In the genomic region with DNA sequence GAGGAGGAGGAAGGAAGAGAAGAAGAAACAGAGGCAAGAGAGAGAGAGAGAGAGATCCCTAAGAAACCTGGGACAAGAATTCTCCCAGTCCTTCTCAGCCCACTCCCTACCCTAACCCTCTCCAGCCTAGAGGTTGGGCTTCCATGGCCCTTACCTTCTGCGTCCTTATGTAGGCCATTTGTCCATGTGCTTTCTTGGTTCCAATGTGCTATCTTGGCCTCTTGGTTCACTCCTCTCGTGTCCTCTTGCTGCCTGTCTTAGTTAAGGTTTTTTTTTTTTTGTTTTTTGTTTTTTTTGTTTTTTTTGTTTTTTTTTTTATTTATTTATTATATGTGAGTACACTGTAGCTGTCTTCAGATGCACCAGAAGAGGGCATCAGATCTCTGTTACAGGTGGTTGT, we compare ENCODE assay signal across 28 mouse cellular contexts.
"Had no signal": no experiment of that assay in that cellular context is flagged by ENCODE, and none has a peak within 500 bp of the region (broad histone marks: within the 10 kb centered on the region; RNA-seq: fewer than 3 reads in every experiment).

No protein-coding gene starts in this region.

- DNase-seq: left cerebral cortex, postnatal 4 days; liver; liver, embryonic 13.5 days; liver, postnatal 0 days; lung, adult 18-20 months; lung, adult 2 months; lung, embryonic 14.5 days; lung, postnatal 10 days; lung, postnatal 14 days; lung, postnatal 36 days; midbrain, embryonic 14.5 days had no signal

- H3K4me3 ChIP-seq: limb, embryonic 10.5 days; limb, embryonic 12.5 days; limb, embryonic 13.5 days; limb, embryonic 15.5 days; liver, embryonic 12.5 days; liver, embryonic 13.5 days; liver, embryonic 15.5 days; lung, embryonic 15.5 days; megakaryocyte, embryonic 14.5 days; midbrain, embryonic 10.5 days; midbrain, embryonic 12.5 days; midbrain, embryonic 13.5 days; midbrain, embryonic 15.5 days; myocyte; neural tube, embryonic 12.5 days; neural tube, embryonic 13.5 days had no signal

- H3K27me3 ChIP-seq: limb, embryonic 12.5 days; limb, embryonic 13.5 days; limb, embryonic 15.5 days; liver, embryonic 12.5 days; liver, embryonic 13.5 days; liver, embryonic 15.5 days; lung, embryonic 15.5 days; midbrain, embryonic 13.5 days; midbrain, embryonic 15.5 days; neural tube, embryonic 12.5 days had no signal

- H3K27ac ChIP-seq: limb, embryonic 10.5 days; limb, embryonic 12.5 days; limb, embryonic 13.5 days; limb, embryonic 15.5 days; liver, embryonic 12.5 days; liver, embryonic 13.5 days; liver, embryonic 14.5 days; liver, embryonic 15.5 days; lung, embryonic 15.5 days; macrophage; midbrain, embryonic 10.5 days; midbrain, embryonic 12.5 days; midbrain, embryonic 13.5 days; midbrain, embryonic 15.5 days; neural tube, embryonic 12.5 days; neural tube, embryonic 13.5 days had no signal

- H3K9me3 ChIP-seq: limb, embryonic 10.5 days; limb, embryonic 12.5 days; limb, embryonic 13.5 days; limb, embryonic 15.5 days; liver, embryonic 12.5 days; liver, embryonic 13.5 days; liver, embryonic 15.5 days; lung, embryonic 15.5 days; midbrain, embryonic 10.5 days; midbrain, embryonic 12.5 days; midbrain, embryonic 13.5 days; midbrain, embryonic 15.5 days; neural tube, embryonic 12.5 days; neural tube, embryonic 13.5 days had no signal

- H3K9ac ChIP-seq: limb, embryonic 12.5 days; limb, embryonic 13.5 days; limb, embryonic 15.5 days; liver, embryonic 12.5 days; liver, embryonic 13.5 days; liver, embryonic 14.5 days; liver, embryonic 15.5 days; liver, postnatal 0 days; lung, embryonic 14.5 days; lung, embryonic 15.5 days; midbrain, embryonic 12.5 days; midbrain, embryonic 13.5 days; midbrain, embryonic 15.5 days; neural tube, embryonic 12.5 days; neural tube, embryonic 13.5 days had no signal

- H3K36me3 ChIP-seq: limb, embryonic 10.5 days; limb, embryonic 12.5 days; limb, embryonic 13.5 days; limb, embryonic 15.5 days; liver, embryonic 12.5 days; liver, embryonic 13.5 days; liver, embryonic 15.5 days; lung, embryonic 15.5 days; midbrain, embryonic 10.5 days; midbrain, embryonic 12.5 days; midbrain, embryonic 13.5 days; midbrain, embryonic 15.5 days; neural tube, embryonic 13.5 days had no signal

- H3K4me1 ChIP-seq: neural tube, embryonic 12.5 days; neural tube, embryonic 13.5 days had no signal
